Mouse (Mus musculus) CD8-positive naive resting alpha-beta T cell, adult 2 months (primary cell): ENCODE data around the gene Adora1.
"Not testable (repeated sequence)": the region's sequence is repeated elsewhere in the genome, so short reads cannot be mapped to it uniquely, and the experiment has no call there.

Experiments
- DNase-seq, 2 experiments: peaks; one replicate each; pipeline ENCODE4 v3.0.0; 2022; ENCODE audit warnings: low read depth in 2 of 2, low spot score in 2 of 2

Gene Adora1

GRCm38 (mm10) chr1:134235391-134235921 is at the start of gene Adora1:
TSS of gene Adora1 (minus strand) at chr1:134235431.
- DNase-seq: no peak

GRCm38 (mm10) chr1:134283108-134283507 is 47.9 kb upstream of the Adora1 start:
- DNase-seq: no peak

GRCm38 (mm10) chr1:134282342-134282741 is 47.1 kb upstream of the Adora1 start:
- DNase-seq: no peak

GRCm38 (mm10) chr1:134281563-134281962 is 46.3 kb upstream of the Adora1 start:
- no peak for DNase-seq

GRCm38 (mm10) chr1:134280174-134280573 is 44.9 kb upstream of the Adora1 start:
- no peak for DNase-seq

GRCm38 (mm10) chr1:134276823-134277222 is 41.6 kb upstream of the Adora1 start:
- DNase-seq: no peak

GRCm38 (mm10) chr1:134275616-134276464 is 40.6 kb upstream of the Adora1 start:
- DNase-seq: no peak

GRCm38 (mm10) chr1:134274483-134274920 is 39.3 kb upstream of the Adora1 start:
- no peak for DNase-seq

GRCm38 (mm10) chr1:134273493-134274395 is 38.5 kb upstream of the Adora1 start:
- DNase-seq: no peak

GRCm38 (mm10) chr1:134272754-134273250 is 37.6 kb upstream of the Adora1 start:
- no peak for DNase-seq

- DNase-seq: no peak
Observed at GRCm38 (mm10) chr1:134270026-134270425, 34.8 kb upstream of the Adora1 start.

- no peak for DNase-seq
Observed at GRCm38 (mm10) chr1:134265797-134266196, 30.6 kb upstream of the Adora1 start.

GRCm38 (mm10) chr1:134264341-134264740 is 29.1 kb upstream of the Adora1 start:
- no peak for DNase-seq

- DNase-seq: not testable (repeated sequence)
Observed at GRCm38 (mm10) chr1:134249681-134250080, 14.4 kb upstream of the Adora1 start.

GRCm38 (mm10) chr1:134246590-134246989 is 11.4 kb upstream of the Adora1 start:
- DNase-seq: no peak

GRCm38 (mm10) chr1:134245004-134245717 is 9.9 kb upstream of the Adora1 start:
- no peak for DNase-seq

GRCm38 (mm10) chr1:134243948-134244914 is 9.0 kb upstream of the Adora1 start:
- peak in 1 of 2 experiments; percentile 29 for DNase-seq

GRCm38 (mm10) chr1:134243505-134243904 is 8.3 kb upstream of the Adora1 start:
- DNase-seq: no peak

- no peak for DNase-seq
Observed at GRCm38 (mm10) chr1:134242286-134242685, 7.1 kb upstream of the Adora1 start.

- DNase-seq: no peak
Observed at GRCm38 (mm10) chr1:134241298-134241697, 6.1 kb upstream of the Adora1 start.
